Mouse (Mus musculus): Measurements from ENCODE around the gene Itga6. TPM values are rescaled to one million over a fixed set of nuclear protein-coding genes. Genes with fewer than 3 reads are reported as not detected.
A peak's percentile ranks its signal among the peaks of the same experiment; 100 is the strongest.
"Not testable (repeated sequence)": the region's sequence is repeated elsewhere in the genome, so short reads cannot be mapped to it uniquely, and the experiment has no call there.

Itga6 gene
- total RNA-seq, 2 experiments from 2014 or later, result 6.6 to 9.8 TPM

- ATAC-seq (replicated peaks; ENCODE audit: low FRiP score, poor library complexity, severe bottlenecking), result no peak
Observed at GRCm38 (mm10) chr2:71874422-71874821, 129.0 kb downstream of the Itga6 start.

DNA sequence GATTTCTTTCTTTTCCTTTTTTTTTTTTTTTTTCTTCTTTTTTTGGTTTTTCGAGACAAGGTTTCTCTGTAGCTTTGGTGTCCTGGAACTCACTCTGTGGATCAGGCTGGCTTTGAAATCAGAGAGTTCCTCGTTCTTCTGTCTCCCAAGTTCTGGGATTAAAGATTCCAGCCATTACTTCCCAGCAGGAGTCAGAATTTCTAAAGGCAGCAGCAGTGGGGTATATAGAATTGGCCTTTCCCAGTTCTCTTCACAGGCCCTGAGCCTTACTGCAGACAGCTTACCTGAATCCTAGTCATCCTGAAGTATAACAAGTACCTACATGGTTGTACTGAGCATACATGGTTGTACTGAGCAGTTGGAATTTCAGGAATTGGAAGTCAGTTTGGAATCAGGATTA is 129.4 kb downstream of the Itga6 start:
- ATAC-seq (replicated peaks; ENCODE audit: low FRiP score, poor library complexity, severe bottlenecking), result no peak

DNA sequence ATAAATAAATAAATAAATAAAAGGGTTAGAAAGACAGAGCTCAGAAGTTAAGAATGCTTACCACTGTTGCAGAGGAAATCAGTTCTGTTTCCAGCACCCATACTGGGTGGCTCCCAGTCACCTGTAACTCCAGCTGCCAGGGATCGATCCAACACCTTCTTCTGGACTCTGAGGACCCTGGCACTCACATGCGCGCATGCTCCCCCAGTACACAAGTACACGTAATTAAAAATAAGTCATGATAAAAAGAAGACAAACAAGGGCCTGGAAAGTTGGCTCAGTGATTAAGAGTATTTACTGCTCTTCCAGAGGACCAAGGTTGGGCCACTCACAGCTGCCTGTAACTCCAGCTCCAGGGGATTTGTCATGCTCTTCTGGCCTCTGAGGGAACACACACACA is 132.4 kb downstream of the Itga6 start:
- no peak for ATAC-seq (replicated peaks; ENCODE audit: low FRiP score, poor library complexity, severe bottlenecking)

DNA sequence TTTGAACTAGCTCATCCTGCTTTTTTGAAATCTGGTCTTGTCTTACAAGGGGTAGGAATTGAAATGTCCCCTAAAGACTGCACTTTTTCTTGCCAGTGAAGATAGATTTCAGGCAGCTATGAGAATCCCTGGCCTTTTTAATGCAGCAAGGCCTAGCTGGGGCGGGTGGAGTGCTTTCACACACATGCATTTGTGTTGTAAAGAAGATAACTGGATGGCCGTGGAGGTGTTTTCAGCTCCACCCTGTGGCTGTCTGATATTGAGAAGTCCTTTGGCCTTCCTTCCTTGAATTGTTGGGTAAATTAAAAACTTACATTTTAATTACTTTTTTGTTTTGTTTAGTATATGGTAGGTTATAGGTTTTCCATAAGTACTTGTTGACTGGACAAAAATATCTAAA is 133.0 kb downstream of the Itga6 start:
- peak; percentile 64 for ATAC-seq (replicated peaks; ENCODE audit: low FRiP score, poor library complexity, severe bottlenecking)

DNA sequence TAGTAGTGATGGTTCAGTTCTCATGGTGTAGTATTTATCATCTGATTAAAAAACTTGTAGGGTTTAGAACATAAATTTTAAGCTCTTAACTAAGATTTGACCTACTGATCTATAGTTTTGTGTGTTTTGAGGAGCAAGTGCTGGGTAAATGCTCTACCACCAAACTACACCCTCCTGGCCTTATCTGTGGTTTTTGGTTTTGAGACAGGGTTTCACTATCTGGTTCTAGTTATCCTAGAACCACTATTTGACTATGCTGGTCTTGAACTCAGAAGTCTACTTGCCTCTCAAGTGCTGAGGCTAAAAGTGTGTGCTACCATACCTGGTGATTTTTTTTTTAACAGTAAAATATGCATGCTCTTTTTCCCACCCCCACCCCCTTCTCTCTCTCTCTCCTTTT is 133.5 kb downstream of the Itga6 start:
- no peak for ATAC-seq (replicated peaks; ENCODE audit: low FRiP score, poor library complexity, severe bottlenecking)

DNA sequence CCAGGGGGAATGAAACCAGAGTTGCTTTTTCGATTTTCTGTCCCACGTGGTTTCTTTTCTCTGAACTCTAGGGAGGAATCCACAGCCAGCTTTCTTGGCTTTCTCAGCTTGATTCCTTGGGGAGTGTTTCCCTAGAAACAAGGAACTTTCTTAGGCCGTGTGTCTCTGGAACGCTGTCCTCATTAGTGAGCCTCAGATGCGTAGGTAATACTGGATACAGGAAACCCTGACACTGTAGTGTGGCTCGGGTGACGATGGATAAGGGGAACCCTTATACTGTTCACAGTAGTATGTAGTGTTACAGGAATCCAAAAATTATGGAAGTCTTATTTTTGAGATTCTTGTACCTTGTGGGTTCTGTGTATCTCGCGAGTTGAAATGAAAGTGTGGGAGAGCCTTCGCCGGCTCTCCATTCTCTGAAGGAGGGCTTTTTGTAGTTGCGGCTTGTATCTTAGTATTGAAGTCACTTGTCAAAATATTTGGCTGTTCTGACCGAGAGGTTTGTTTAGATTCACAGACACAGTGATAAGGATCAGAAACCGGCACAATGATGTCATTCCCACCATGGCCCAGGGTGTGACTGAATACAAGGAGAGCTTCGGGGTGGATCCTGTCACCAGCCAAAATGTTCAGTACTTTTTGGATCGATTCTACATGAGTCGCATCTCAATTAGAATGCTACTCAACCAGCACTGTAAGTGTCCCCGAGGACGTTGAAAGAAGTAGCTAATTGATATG is 137.7 kb downstream of the Itga6 start:
- no peak for ATAC-seq (replicated peaks; ENCODE audit: low FRiP score, poor library complexity, severe bottlenecking)

DNA sequence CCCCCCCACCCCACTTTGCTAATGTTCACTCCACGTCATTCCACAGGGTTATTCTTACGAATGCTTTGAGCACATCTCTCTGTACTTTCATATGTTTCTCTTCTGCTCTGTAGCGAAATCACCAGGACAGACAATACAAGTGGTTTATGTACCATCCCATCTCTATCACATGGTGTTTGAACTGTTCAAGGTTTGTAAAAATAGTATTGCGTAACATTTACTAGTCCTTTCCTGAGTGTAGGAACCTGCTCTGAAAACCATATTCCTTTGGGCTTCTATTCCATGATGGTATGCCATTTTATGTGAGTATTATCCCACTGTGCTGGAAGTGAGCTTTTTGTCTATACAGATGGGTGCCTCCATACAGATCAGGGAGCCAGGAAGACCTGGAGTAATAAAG is 141.9 kb downstream of the Itga6 start:
- ATAC-seq (replicated peaks; ENCODE audit: low FRiP score, poor library complexity, severe bottlenecking), result no peak

DNA sequence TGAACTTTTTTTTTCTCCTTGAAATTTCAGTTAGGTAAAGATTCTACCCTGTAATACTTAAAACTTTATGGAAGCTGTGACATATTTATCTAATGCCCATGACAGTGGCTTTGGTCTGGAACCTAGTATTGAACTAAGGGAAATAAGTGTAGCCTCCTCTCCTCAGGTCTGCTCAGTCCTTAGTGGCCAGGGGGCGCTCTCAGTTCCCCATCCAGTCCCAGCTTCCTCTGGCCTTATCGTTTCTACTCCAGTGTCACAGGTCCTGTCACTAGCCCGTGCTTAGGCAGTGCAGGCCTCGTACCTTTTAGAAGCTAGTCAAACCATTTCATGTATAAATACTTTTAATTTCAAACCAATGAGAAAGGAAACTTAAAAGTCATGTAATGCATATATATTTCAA is 143.0 kb downstream of the Itga6 start:
- ATAC-seq (replicated peaks; ENCODE audit: low FRiP score, poor library complexity, severe bottlenecking), result no peak; the same call in 1 of the 2 replicates

DNA sequence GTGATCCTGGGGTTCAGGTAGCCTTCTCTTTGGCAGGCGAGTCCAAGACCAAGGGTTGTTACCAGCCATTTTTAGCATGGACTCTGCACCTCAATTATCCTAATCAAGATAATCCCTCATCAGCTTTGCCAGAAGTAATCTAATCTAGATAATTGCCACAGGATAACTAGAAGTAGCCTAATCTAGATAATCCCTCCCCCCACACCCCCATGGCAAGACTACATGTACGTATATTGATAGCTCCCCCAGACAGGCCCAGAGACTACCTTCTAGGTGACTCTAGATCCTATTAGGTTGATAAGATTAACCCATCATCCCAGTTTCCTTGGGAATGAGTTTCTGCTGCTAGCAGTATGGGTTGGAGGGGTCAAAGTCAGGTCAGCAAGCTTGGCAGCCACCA is 146.1 kb downstream of the Itga6 start:
- ATAC-seq (replicated peaks; ENCODE audit: low FRiP score, poor library complexity, severe bottlenecking), result no peak

GRCm38 (mm10) chr2:71892741-71893349 is 147.4 kb downstream of the Itga6 start:
- ATAC-seq (replicated peaks; ENCODE audit: low FRiP score, poor library complexity, severe bottlenecking), result no peak

GRCm38 (mm10) chr2:71895596-71896286 is 150.3 kb downstream of the Itga6 start:
- no peak for ATAC-seq (replicated peaks; ENCODE audit: low FRiP score, poor library complexity, severe bottlenecking)

DNA sequence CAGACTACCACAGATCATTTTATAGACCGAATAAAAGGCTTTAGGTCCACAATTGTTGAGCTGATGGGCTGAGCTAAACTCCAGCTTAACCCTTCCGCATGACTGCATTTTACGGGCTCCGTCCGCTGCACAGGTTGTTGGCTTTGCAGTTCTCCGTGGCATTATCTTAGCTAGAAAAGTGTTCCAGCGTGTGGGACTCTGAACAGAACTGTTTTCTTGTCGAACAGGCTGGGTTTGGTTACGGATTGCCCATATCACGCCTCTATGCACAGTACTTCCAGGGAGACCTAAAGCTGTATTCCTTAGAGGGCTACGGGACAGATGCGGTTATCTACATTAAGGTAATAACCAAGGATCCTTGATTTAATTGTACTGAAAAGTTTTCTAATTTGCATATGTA is 152.0 kb downstream of the Itga6 start:
- no peak for ATAC-seq (replicated peaks; ENCODE audit: low FRiP score, poor library complexity, severe bottlenecking)

- peak; percentile 62; the same call in 1 of the 2 replicates for ATAC-seq (replicated peaks; ENCODE audit: low FRiP score, poor library complexity, severe bottlenecking)
Observed at GRCm38 (mm10) chr2:71898335-71898856, 153.0 kb downstream of the Itga6 start.

GRCm38 (mm10) chr2:71899886-71900285 is 154.5 kb downstream of the Itga6 start:
- no peak for ATAC-seq (replicated peaks; ENCODE audit: low FRiP score, poor library complexity, severe bottlenecking)

GRCm38 (mm10) chr2:71905154-71905553 is 159.7 kb downstream of the Itga6 start:
- ATAC-seq (replicated peaks; ENCODE audit: low FRiP score, poor library complexity, severe bottlenecking), result no peak

GRCm38 (mm10) chr2:71906356-71906755 is 160.9 kb downstream of the Itga6 start:
- ATAC-seq (replicated peaks; ENCODE audit: low FRiP score, poor library complexity, severe bottlenecking), result not testable (repeated sequence)

Other genes with a start within 250 kb of the Itga6 start
- gene Dlx1, start 217.5 kb upstream of the Itga6 start, total RNA-seq (2015; ENCODE audit: low replicate concordance), result not detected in 2 replicates
- not detected in 2 replicates for gene Dlx1, start 217.5 kb upstream of the Itga6 start, total RNA-seq (2017; ENCODE audit: low replicate concordance)
- gene Dlx2, start 198.9 kb upstream of the Itga6 start, total RNA-seq (2015; ENCODE audit: low replicate concordance), result not detected in 2 replicates
- not detected in 2 replicates for gene Dlx2, start 198.9 kb upstream of the Itga6 start, total RNA-seq (2017; ENCODE audit: low replicate concordance)
- gene Pdk1, start 127.6 kb downstream of the Itga6 start, total RNA-seq (2015; ENCODE audit: low replicate concordance), result 3.8 and 8.1 TPM in 2 replicates
- 6.4 and 8.1 TPM in 2 replicates for gene Pdk1, start 127.6 kb downstream of the Itga6 start, total RNA-seq (2017; ENCODE audit: low replicate concordance)
- 4.8 TPM in 1 of 2 replicates, not detected in the other for gene Rapgef4, start 235.6 kb downstream of the Itga6 start, total RNA-seq (2015; ENCODE audit: low replicate concordance)
- gene Rapgef4, start 235.6 kb downstream of the Itga6 start, total RNA-seq (2017; ENCODE audit: low replicate concordance), result not detected in 2 replicates

All from erythroblast, adult 5-6 weeks (primary cell).